Mouse (Mus musculus) neural tube, postnatal 0 days (tissue): ENCODE data around the gene Anxa4. TPM values are rescaled to one million over a fixed set of nuclear protein-coding genes. Genes with fewer than 3 reads are reported as not detected.

Source experiments
- polyA plus RNA-seq: library from polyadenylated mRNA; unstranded; fragments of >200 nt; fragmentation: Nextera tagmentation; extraction: Ambion mirVana; gene quantifications from 2 replicates; pipeline ENCODE4 v1.2.1, GENCODE M21; 2015

Gene Anxa4
- polyA plus RNA-seq, result 4.4 and 6.2 TPM in 2 replicates

GRCm38 (mm10) chr6:86793021-86793815 is at the start of gene Anxa4:
Anxa4 (minus strand) TSS chr6:86793584.

DNA sequence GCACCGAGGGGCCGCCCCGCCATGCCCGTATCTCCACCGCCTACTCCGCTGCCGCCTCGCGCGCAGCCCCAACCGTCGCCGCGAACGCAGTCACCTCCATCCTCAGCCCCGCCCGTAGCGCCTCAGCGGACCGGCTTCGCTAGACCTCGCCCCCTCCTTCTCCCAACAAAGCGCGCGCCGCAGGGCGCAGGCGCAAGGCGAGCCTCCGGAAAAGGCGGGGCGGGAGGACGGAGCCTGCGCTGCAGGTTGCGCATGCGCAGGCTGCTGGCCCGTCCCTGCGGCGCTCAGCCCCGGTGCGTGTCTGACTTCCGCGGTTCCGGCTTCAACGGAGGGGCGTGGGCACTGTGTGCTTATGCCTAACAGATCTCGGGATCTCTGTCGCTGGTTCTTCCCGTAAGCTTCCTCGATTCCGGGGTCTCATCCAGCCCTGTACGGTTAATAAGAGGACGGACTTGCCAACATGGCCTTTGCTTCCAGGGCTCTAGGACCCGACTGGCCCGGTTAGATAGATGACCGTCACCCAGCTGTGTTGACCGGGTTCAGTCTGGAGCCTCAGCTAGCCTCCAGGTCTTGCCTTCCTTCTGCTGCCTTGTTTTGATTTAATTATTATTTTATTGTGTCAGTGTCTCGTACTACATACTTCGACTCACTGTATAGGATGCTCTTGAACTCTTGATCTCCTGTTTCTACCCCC is 60.1 kb downstream of the Anxa4 start, which contains the start of gene Gmcl1:
Gene Gmcl1, minus strand, starts transcription at position 201 of the 694 bp plus-strand sequence.

Other genes starting within 250 kb of the Anxa4 start
- 0.92 and 1.6 TPM in 2 replicates for gene Asprv1, start 165.4 kb downstream of the Anxa4 start, polyA plus RNA-seq
- 9.4 and 11.2 TPM in 2 replicates for gene Mxd1, start 124.4 kb downstream of the Anxa4 start, polyA plus RNA-seq
- gene Snrnp27, start 109.1 kb downstream of the Anxa4 start, polyA plus RNA-seq, result 95.7 and 103 TPM in 2 replicates
- gene Gmcl1, start 60.2 kb downstream of the Anxa4 start, polyA plus RNA-seq, result 31.2 and 33.9 TPM in 2 replicates
- 36.1 and 39.4 TPM in 2 replicates for gene Aak1, start 55.9 kb upstream of the Anxa4 start, polyA plus RNA-seq
- gene Nfu1, start 215.7 kb upstream of the Anxa4 start, polyA plus RNA-seq, result 170 and 178 TPM in 2 replicates
- gene Gfpt1, start 249.3 kb upstream of the Anxa4 start, polyA plus RNA-seq, result 18.1 and 20.5 TPM in 2 replicates